Mouse (Mus musculus): Measurements from ENCODE around the gene Snx30.

Snx30 gene

GRCm38 (mm10) chr4:59824860-59825259, 19.2 kb downstream of the Snx30 start:
- DNase-seq (ENCODE audit: low spot score in 2 of 2), result no peak

- peak in 1 of 2 experiments; percentile 26 for DNase-seq (ENCODE audit: low spot score in 2 of 2)
These were observed 20.0 kb downstream of the Snx30 start for GRCm38 (mm10) chr4:59825634-59826033.

- no peak for DNase-seq (ENCODE audit: low spot score in 2 of 2)
These were observed 20.7 kb downstream of the Snx30 start for GRCm38 (mm10) chr4:59826381-59826780.

GRCm38 (mm10) chr4:59829072-59829471, 23.4 kb downstream of the Snx30 start:
- DNase-seq (ENCODE audit: low spot score in 2 of 2), result no peak

- no peak for DNase-seq (ENCODE audit: low spot score in 2 of 2)
These were observed 25.4 kb downstream of the Snx30 start for GRCm38 (mm10) chr4:59831038-59831437.

GRCm38 (mm10) chr4:59832810-59833209, 27.2 kb downstream of the Snx30 start:
- DNase-seq (ENCODE audit: low spot score in 2 of 2), result no peak

- DNase-seq (ENCODE audit: low spot score in 2 of 2), result no peak
These were observed 32.0 kb downstream of the Snx30 start for GRCm38 (mm10) chr4:59837659-59838058.

GRCm38 (mm10) chr4:59844460-59845244, 39.0 kb downstream of the Snx30 start:
- DNase-seq (ENCODE audit: low spot score in 2 of 2), result no peak

- DNase-seq (ENCODE audit: low spot score in 2 of 2), result no peak
These were observed 39.6 kb downstream of the Snx30 start for GRCm38 (mm10) chr4:59845245-59845637.

GRCm38 (mm10) chr4:59847447-59847846, 41.8 kb downstream of the Snx30 start:
- no peak for DNase-seq (ENCODE audit: low spot score in 2 of 2)

GRCm38 (mm10) chr4:59850181-59850580, 44.5 kb downstream of the Snx30 start:
- DNase-seq (ENCODE audit: low spot score in 2 of 2), result peak; percentile 58 to 76

- DNase-seq (ENCODE audit: low spot score in 2 of 2), result no peak
These were observed 45.4 kb downstream of the Snx30 start for GRCm38 (mm10) chr4:59850886-59851623.

- no peak for DNase-seq (ENCODE audit: low spot score in 2 of 2)
These were observed 47.5 kb downstream of the Snx30 start for GRCm38 (mm10) chr4:59853155-59853554.

- no peak for DNase-seq (ENCODE audit: low spot score in 2 of 2)
These were observed 54.2 kb downstream of the Snx30 start for GRCm38 (mm10) chr4:59859693-59860425.

- no peak for DNase-seq (ENCODE audit: low spot score in 2 of 2)
These were observed 54.8 kb downstream of the Snx30 start for GRCm38 (mm10) chr4:59860431-59860830.

- no peak for DNase-seq (ENCODE audit: low spot score in 2 of 2)
These were observed 56.2 kb downstream of the Snx30 start for GRCm38 (mm10) chr4:59861871-59862270.

GRCm38 (mm10) chr4:59862335-59862734, 56.7 kb downstream of the Snx30 start:
- no peak for DNase-seq (ENCODE audit: low spot score in 2 of 2)

- no peak for DNase-seq (ENCODE audit: low spot score in 2 of 2)
These were observed 58.2 kb downstream of the Snx30 start for GRCm38 (mm10) chr4:59863869-59864268.

- DNase-seq (ENCODE audit: low spot score in 2 of 2), result no peak
These were observed 62.4 kb downstream of the Snx30 start for GRCm38 (mm10) chr4:59868086-59868485.

- no peak for DNase-seq (ENCODE audit: low spot score in 2 of 2)
These were observed 63.9 kb downstream of the Snx30 start for GRCm38 (mm10) chr4:59869488-59870057.

- DNase-seq (ENCODE audit: low spot score in 2 of 2), result no peak
These were observed 64.8 kb downstream of the Snx30 start for GRCm38 (mm10) chr4:59870433-59870832.
